Mouse (Mus musculus) heart, postnatal 0 days (tissue): ENCODE measurements around the gene Myo1e. TPM values are rescaled to one million over a fixed set of nuclear protein-coding genes. Genes with fewer than 3 reads are reported as not detected.

Source experiments
- ATAC-seq: fragments of 200-750 bp; cut with Nextera tagmentation; 2 replicates; pipeline ENCODE4 v1.8.0; 2017; ENCODE audit warnings: low read depth, moderate number of reproducible peaks, moderate library complexity; ENCODE audit not compliant: insufficient read depth
- DNase-seq: peaks from one replicate; pipeline ENCODE4 v3.0.0-alpha.2; 2016; ENCODE audit warnings: low spot score
- H3K27ac ChIP-seq: fragments of 300-500 bp; sonication (generic); 2 replicates; pipeline ENCODE4 v1.5.1; 2014; ENCODE audit warnings: low read depth, mild to moderate bottlenecking
- H3K27me3 ChIP-seq: fragments of 300-500 bp; sonication (generic); 2 replicates; pipeline ENCODE4 v1.6.1; 2014; ENCODE audit warnings: low read length, mixed read lengths; ENCODE audit not compliant: control insufficient read depth, insufficient read depth
- H3K36me3 ChIP-seq: fragments of 300-500 bp; sonication (generic); replicated peaks from 2 replicates; pipeline ENCODE4 v1.6.1; 2014; ENCODE audit warnings: low read length, mixed read lengths; ENCODE audit not compliant: control insufficient read depth, insufficient read depth
- H3K4me1 ChIP-seq: fragments of 300-500 bp; sonication (generic); 2 replicates; pipeline ENCODE4 v1.6.1; 2014; ENCODE audit warnings: antibody characterized with exemption; ENCODE audit not compliant: control insufficient read depth, insufficient read depth
- H3K4me2 ChIP-seq: fragments of 300-500 bp; sonication (generic); 2 replicates; pipeline ENCODE4 v1.6.1; 2014; ENCODE audit warnings: low read depth, mild to moderate bottlenecking, low read length, moderate library complexity
- H3K4me3 ChIP-seq: fragments of 300-500 bp; sonication (generic); 2 replicates; pipeline ENCODE4 v1.5.1; 2014; ENCODE audit warnings: low read depth, low read length
- H3K9ac ChIP-seq: fragments of 300-500 bp; sonication (generic); replicated peaks from 2 replicates; pipeline ENCODE4 v1.6.1; 2014; ENCODE audit warnings: low read depth, low read length, mixed read lengths
- H3K9me3 ChIP-seq: fragments of 300-500 bp; sonication (generic); replicated peaks from 2 replicates; pipeline ENCODE4 v1.6.1; 2016; ENCODE audit warnings: low read length; ENCODE audit not compliant: control insufficient read depth
- CTCF ChIP-seq: IDR thresholded peaks from 2 replicates; pipeline ENCODE4 v1.5.1; 2016; ENCODE audit warnings: antibody characterized with exemption, control low read depth, low read depth
- EP300 ChIP-seq: IDR thresholded peaks from 2 replicates; pipeline ENCODE4 v1.6.1; 2016; ENCODE audit warnings: antibody characterized with exemption, low read depth
- WGBS: fragments of 180-500 bp; shearing (Covaris S2); extraction: QIAGEN DNeasy Blood & Tissue Kit; methylation state at CpG from one replicate; pipeline ENCODE4 v1.1.7; 2014; 5-methylcytosine and 5-hydroxymethylcytosine counted together
- microRNA-seq: library from miRNA; unstranded; fragments of <30 nt; microRNA quantifications from one replicate; pipeline ENCODE4, GENCODE M21; 2016
- polyA plus RNA-seq: library from polyadenylated mRNA; unstranded; fragments of >200 nt; fragmentation: Nextera tagmentation; extraction: Ambion mirVana; gene quantifications from 2 replicates; pipeline ENCODE4 v1.2.1, GENCODE M21; 2015
- total RNA-seq: library from RNA; depleted of rRNA; stranded (reverse); fragments of >200 nt; gene quantifications from 2 replicates; pipeline ENCODE4 v1.2.3, GENCODE M21; 2014; ENCODE audit warnings: low replicate concordance; rRNA removed

The Myo1e gene
- total and polyA plus RNA-seq, 2 experiments from 2014 or later = 6.6 to 7.0 TPM

DNA sequence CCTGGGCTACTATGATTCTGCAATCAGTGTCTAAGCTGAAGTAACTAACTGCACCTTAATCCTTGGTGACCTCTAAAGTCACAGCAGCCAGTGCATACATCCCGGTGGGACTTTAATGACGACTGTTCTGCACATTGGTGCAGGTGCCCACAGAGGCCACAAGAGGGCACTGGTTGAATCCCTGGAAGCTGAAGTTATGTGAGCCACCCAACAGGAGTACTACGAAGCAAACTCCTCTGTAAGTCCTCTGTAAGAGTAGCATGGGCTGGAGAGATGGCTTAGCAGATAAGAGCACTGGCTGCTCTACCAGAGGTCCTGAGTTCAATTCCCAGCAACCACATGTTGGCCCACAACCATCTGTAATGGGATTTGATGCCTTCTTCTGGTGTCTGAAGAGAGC is 209.3 kb downstream of the Myo1e start:
- Histone ChIP-seq H3K9ac (no peak overlapping the region), H3K27me3 (no peaks in the 10 kb centered on the region), H3K4me1 (peaks cover 4% of the 10 kb centered on the region; the same call in 1 of the 2 replicates), H3K27ac (no peak overlapping the region), H3K4me3 (no peak overlapping the region), H3K4me2 (no peak overlapping the region), H3K9me3 (no peaks in the 10 kb centered on the region), H3K36me3 (peaks cover 62% of the 10 kb centered on the region)
- 77% methylated on average over 3 of the region's 3 CpGs for WGBS
- ATAC-seq (no peak), DNase-seq (no peak)
- peak; percentile 36 for TF ChIP-seq CTCF
- TF ChIP-seq EP300 = no peak

DNA sequence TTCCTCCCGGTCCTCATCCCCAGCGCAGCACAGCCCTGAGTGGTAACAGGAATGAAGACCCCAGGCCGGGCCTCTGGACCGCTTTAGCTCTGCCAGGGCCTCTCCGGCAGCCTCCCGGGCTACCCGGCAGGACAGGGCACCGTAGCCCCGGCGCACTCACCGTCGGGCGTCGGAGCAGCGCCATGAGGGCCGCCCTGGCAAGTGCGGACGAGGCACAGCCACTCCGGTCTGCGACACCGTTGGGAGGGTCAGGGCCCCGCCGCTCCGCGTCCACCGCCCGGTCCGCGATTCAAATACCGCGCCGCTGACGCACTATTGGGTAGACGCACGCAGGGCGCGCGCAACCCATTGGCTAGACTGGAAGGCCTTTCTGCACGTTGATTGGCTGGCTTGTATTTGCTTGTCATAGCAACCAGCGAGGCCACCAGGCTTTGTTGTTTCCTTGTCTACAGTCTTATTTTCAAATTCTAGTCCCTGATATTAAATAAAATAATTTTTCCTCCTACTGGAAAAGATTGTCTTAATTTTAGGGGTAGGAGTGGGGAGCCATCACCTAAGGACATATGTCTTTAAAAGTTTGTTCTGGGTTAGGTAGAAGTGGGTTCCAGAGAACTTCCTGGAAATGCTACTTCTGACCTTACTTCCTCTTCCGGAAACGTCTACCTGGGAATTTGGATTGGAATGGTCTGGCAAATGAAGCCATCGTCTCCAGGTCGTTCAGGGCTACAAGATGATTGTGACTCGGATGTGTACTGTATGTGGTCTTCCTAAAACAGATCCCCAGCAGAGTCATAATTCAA is 214.3 kb downstream of the Myo1e start, which contains the start of gene Ccnb2:
TSS of gene Ccnb2 (minus strand) at position 291 of the 800 bp plus-strand sequence.
- peak within 1 kb of the TSS; percentile 84 for H3K4me2 ChIP-seq
- peak within 1 kb of the TSS; percentile 57 for H3K9ac ChIP-seq
- TF ChIP-seq CTCF = no peak
- H3K27me3 ChIP-seq = no peaks in the 10 kb centered on the region
- 2% methylated on average over 45 of the region's 45 CpGs for WGBS
- H3K27ac ChIP-seq = peak within 1 kb of the TSS; percentile 21; the same call in 1 of the 2 replicates
- H3K4me1 ChIP-seq = peaks cover 4% of the 10 kb centered on the region; the same call in 1 of the 2 replicates
- peak; percentile 86 for DNase-seq
- no peaks in the 10 kb centered on the region for H3K9me3 ChIP-seq
- ATAC-seq = peak; percentile 96
- H3K36me3 ChIP-seq = peaks cover 38% of the 10 kb centered on the region
- H3K4me3 ChIP-seq = peak within 1 kb of the TSS; percentile 66

DNA sequence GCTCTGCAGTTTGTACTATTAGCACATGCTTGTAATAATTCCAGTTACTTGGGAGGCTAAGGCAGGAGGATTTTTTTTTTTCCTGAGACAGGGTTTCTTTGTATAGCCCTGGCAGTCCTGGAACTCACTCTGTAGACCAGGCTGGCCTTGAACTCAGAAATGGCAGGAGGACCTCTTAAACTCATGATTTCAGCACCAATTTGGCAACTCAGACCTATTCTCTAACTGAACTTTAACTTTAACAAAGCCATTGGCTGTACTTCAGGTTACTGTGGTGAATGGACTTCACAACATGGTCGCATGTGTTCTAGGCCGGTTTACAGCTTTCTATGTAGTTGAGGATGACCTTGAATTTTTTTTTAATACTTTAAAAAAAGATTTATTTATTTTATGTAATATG is 215.5 kb downstream of the Myo1e start:
- H3K27me3 ChIP-seq = no peaks in the 10 kb centered on the region
- H3K9me3 ChIP-seq = no peaks in the 10 kb centered on the region
- H3K36me3 ChIP-seq = peaks cover 40% of the 10 kb centered on the region
- DNase-seq (no peak), ATAC-seq (no peak)
- no peak overlapping the region for H3K27ac ChIP-seq
- H3K4me1 ChIP-seq = peaks cover 4% of the 10 kb centered on the region; the same call in 1 of the 2 replicates
- no peak overlapping the region for H3K4me2 ChIP-seq
- H3K9ac ChIP-seq = no peak overlapping the region
- no peak overlapping the region for H3K4me3 ChIP-seq
- WGBS = 96% methylated on average over 2 of the region's 2 CpGs
- TF ChIP-seq CTCF (no peak), EP300 (no peak)

DNA sequence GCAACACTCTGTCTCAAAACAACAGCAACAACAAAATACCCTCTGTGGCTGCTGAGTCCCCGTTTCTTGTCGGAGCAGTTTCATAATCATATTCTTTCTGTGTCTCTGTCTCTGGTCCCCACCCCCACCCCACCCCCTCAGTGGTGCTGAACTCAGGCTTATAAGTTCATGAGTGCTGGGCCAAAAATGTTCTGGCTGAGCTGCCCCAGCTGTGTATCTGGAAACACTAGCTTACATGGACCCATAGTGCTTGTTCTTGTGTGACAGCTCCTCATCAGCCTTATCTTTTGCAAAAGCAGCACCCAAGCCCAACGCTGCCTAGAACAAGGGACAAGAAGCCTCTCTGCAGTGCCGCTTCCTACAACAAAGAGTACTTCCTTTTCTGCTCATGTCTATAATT is 232.8 kb downstream of the Myo1e start:
- Histone ChIP-seq H3K9me3 (no peaks in the 10 kb centered on the region), H3K4me3 (no peak overlapping the region), H3K4me1 (no peaks in the 10 kb centered on the region), H3K9ac (no peak overlapping the region), H3K27me3 (no peaks in the 10 kb centered on the region), H3K4me2 (no peak overlapping the region), H3K36me3 (peaks cover 59% of the 10 kb centered on the region), H3K27ac (no peak overlapping the region)
- DNase-seq = no peak
- WGBS = 72% methylated on average over 4 of the region's 4 CpGs
- TF ChIP-seq CTCF (no peak), EP300 (no peak)
- ATAC-seq = no peak

DNA sequence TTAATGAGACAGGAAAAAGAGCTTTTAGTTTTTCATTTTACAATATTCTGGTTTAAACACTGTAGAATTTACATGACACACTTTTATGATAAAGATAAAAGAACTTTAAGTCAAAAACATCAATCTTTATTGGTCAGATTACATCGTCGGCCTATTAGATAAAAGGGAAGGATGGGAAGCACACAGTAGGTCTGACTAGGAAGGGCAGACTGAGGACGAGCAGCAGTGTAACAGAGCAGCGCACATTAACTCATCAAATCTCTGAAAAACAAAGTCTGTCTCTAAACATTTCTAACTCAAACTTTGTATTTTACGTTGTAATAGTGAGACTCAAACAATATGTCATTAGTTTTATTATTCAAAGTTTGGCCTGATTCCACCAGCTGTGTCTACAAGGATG is 241.9 kb downstream of the Myo1e start:
- no peaks in the 10 kb centered on the region for H3K27me3 ChIP-seq
- no peak overlapping the region for H3K4me2 ChIP-seq
- no peaks in the 10 kb centered on the region for H3K4me1 ChIP-seq
- WGBS = 91% methylated on average over 5 of the region's 5 CpGs
- H3K4me3 ChIP-seq = no peak overlapping the region
- no peak overlapping the region for H3K9ac ChIP-seq
- H3K9me3 ChIP-seq = no peaks in the 10 kb centered on the region
- ATAC-seq = no peak
- no peak overlapping the region for H3K27ac ChIP-seq
- peaks cover 46% of the 10 kb centered on the region for H3K36me3 ChIP-seq
- TF ChIP-seq CTCF = no peak
- TF ChIP-seq EP300 = no peak
- DNase-seq = no peak

Small RNA genes lying within 50 kb of the gene (microRNA-seq; reads per million reads assigned to microRNA genes)
- gene Mir5626 = 3.0 reads per million, percentile 15 among the genes with 10 or more reads in this experiment

Other genes starting within 250 kb of the Myo1e start
- gene Bnip2, start 217.9 kb upstream of the Myo1e start, total RNA-seq = 74.2 and 87.2 TPM in 2 replicates
- gene Bnip2, start 217.9 kb upstream of the Myo1e start, polyA plus RNA-seq = 104 and 107 TPM in 2 replicates
- 103 and 105 TPM in 2 replicates for gene Gtf2a2, start 194.8 kb upstream of the Myo1e start, total RNA-seq
- gene Gtf2a2, start 194.8 kb upstream of the Myo1e start, polyA plus RNA-seq = 195 and 203 TPM in 2 replicates
- gene Gcnt3, start 169.3 kb upstream of the Myo1e start, total RNA-seq = not detected in 2 replicates
- gene Gcnt3, start 169.3 kb upstream of the Myo1e start, polyA plus RNA-seq = 0.04 TPM in 1 of 2 replicates, not detected in the other
- gene Fam81a, start 64.8 kb upstream of the Myo1e start, total RNA-seq = 24.8 and 28.2 TPM in 2 replicates
- gene Fam81a, start 64.8 kb upstream of the Myo1e start, polyA plus RNA-seq = 19.8 and 22.3 TPM in 2 replicates
- 64.8 and 128 TPM in 2 replicates for gene Ccnb2, start 214.2 kb downstream of the Myo1e start, total RNA-seq
- 61.5 and 68.1 TPM in 2 replicates for gene Ccnb2, start 214.2 kb downstream of the Myo1e start, polyA plus RNA-seq